Mouse (Mus musculus) gastrocnemius, postnatal 14 days (tissue): ENCODE measurements at regions not wholly inside any gene's neighbourhood (a gene's known extent, or its start where the extent isn't known, plus 50 kb on each side); places are given as distances from the start of the nearest gene placed in this dataset.

Experiments
- DNase-seq: peaks from one replicate; pipeline ENCODE4 v3.0.0; 2021; ENCODE audit warnings: mixed read lengths
- intact Hi-C: fragments of 180-260 bp; cut with DNase I; formaldehyde crosslinking; loops from one replicate; pipeline ENCODE4 v1.15.1; 2025; ENCODE audit warnings: low total_unique reads

DNA sequence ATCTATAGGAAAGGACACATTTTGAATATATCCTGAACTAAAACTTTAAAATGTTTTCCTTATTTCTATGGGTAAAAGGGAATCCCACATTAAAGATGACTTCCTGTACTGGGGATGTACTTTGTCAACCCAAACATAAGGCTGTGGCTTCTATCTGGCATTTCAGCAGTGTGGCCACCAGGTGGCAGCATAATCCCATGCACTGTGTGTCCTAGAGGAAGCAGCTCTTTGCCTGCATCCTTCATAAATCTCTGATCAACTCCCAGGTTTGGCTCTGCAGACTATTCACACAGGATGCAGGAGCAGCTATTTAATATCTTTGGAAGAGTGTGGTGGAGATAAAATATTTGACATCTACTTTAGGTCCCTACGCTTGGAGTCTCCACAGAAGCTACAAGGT, 59.1 kb downstream of the Bmp15 start:
- peak; percentile 51 for DNase-seq
- intact Hi-C loops: no loop called here

DNA sequence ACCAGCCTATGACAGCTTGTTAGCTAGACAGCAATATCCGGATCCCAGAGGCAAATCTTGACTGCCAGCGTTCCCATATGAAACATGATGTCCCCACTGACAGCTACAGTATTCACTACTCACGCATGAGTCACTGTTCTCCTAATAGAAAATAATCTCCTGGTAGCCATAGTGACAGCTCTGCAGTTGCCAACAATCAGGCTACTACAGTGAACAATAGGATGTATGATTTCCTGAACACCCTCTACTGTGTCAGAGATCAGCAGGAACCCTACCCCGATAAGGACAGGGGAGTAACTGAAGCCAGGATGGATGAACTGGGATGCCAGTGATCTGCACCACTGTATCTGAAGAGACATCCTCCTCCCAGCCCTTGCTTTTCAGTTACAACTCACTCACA, 62.0 kb downstream of the Bmp15 start:
- intact Hi-C loops: no loop called here
- DNase-seq: no peak

DNA sequence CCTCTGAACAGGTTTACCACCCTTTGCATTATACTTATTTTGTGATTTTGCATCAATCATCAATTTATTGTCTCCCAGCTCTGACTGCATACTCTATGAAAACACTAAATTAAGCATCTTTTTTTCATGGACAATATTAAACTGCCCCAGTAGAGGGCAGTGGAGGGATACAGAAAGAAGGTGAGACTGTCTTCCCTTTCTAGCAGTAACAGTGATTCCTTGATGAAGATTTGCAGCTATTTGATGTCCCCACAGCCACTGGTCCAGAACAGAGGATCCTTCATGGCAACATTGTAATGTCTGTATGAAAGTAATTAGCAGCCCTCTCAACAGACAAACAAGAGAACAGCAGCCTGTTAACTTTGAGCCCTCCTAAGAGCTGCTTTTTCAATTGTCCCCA, 66.5 kb downstream of the Bmp15 start:
- no peak for DNase-seq
- intact Hi-C loops: no loop called here

DNA sequence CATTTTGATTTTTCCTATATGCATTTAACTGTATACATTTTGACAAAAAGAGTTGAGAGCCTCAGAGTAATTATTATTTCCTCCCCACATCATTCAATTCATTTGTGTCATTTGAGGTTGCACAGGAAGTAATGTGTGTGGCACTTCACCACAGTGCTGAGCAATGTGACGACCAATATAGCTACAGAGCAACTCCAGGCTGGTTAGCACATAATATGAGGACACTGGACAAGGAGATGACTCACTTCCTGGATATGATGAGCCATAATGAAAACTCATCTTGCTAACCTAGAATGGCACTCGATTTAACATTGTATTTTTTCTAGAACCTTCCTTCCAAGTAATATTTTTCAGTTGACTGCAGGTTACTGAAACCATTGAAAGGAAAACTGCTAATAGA, 67.6 kb downstream of the Bmp15 start:
- DNase-seq: no peak
- intact Hi-C loops: no loop called here
